Mouse (Mus musculus) left cerebral cortex, adult 11 months (tissue): ENCODE data around the gene Maneal.
A peak's percentile ranks its signal among the peaks of the same experiment; 100 is the strongest.

Source experiments
- DNase-seq: peaks from one replicate; pipeline ENCODE4 v3.0.0; 2022; ENCODE audit warnings: low spot score

Gene Maneal

DNA sequence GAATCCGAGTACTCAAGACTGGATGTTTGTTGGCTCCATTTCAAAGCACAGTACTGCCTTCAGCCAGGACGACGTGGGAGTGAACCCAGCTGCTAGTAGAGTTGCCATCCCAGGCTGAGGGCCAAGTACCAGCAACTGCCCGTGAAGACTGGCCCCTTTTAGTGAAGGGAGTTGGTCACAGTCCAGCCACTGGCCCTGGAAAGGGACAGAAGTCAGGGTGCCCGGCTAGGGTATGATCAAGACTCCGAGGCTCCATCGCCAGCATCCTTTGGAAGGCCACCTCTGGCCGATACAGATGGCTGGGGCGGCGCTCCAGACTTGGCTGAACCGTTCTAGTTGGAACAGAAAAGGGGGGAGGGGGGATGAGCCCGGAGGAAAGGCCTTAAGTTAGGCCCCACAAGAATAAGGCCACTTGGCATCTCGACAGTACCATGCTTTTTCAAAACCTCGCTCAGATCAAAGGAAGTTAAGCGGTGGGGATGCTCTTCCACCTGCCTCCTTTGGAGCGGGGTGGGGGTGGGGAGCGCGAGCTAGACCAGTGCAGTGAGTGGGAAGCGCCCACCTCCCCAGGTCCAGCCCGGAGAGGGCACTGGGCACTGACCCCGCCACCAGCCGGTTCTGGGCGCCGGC, 12.2 kb downstream of the Maneal start:
- peak; percentile 71 for DNase-seq

GRCm38 (mm10) chr4:124847573-124847972, 14.4 kb downstream of the Maneal start:
- peak; percentile 80 for DNase-seq

DNA sequence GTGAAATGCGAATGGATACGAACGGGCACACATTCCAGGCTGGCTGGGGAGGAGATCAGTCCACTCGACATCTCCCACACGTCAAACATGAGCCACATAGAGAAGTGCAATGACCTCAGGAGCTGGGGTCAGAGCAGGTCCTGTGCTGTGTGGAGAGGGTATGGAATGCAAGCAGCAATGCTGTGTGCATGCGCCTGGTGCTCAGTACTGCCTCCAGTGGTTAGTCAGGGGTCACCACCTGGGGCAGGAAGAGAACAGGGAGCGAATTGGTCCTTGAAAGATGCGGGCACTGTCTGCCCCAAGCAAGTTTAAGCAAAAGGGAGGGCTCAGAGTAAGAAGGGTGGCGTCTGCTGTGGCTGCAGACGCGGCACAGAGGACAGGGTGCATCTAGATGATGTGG, 18.5 kb downstream of the Maneal start:
- no peak for DNase-seq

GRCm38 (mm10) chr4:124840998-124841397, 21.0 kb downstream of the Maneal start:
- no peak for DNase-seq

DNA sequence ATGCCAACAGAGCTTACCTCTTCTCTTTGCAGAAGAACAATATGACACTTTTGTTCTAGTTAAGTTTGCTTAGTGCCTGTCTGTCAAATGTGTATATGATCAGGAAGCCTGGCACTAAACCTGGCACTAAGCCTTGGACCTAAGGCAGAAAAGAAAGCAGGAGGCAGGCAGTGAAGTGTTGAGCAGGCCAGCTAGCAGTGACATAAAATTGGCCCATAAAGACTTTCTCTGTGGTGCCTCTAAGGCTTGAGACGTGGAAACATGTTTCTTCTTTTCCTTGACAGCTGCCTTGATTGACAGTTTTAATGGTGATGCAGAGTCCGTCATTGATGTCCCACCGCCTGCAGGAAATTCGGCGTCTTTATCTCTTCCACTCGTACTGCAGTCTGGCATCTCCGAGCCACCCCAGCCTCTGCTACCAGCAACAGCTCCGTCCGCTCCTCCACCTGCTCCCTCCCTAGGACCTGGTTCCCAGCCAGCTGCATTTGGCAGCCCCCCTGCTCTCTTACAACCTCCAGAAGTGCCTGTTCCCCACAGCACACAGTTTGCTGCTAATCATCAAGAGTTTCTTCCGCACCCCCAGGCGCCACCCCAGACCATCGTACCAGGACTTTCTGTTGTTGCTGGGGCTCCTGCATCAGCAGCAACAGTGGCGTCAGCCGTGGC, 23.8 kb downstream of the Maneal start:
- DNase-seq: no peak

- DNase-seq: no peak
Observed at GRCm38 (mm10) chr4:124832796-124833195, 29.2 kb downstream of the Maneal start.

DNA sequence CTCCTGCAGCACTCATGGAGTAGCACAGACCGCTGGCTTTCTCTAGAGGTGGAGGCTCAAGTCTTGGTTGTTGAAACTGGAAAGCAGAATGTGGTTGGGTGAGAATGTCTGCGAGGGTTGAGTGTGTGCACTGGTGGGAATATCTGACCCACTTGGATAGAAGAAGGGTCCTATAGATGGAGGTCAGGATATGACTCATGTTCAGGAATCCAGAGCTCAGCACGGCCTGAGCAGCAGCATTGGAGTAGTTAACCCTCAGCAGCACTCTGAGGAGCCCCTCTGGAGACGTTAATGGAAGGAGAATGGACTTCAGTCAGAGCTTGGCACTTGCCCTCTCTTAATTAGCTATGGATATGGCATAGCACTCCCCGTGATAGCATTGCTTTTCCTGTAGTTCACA, 32.3 kb downstream of the Maneal start:
- DNase-seq: no peak

- DNase-seq: no peak
Observed at GRCm38 (mm10) chr4:124825371-124825965, 36.5 kb downstream of the Maneal start.

GRCm38 (mm10) chr4:124824967-124825366, 37.0 kb downstream of the Maneal start:
- no peak for DNase-seq

DNA sequence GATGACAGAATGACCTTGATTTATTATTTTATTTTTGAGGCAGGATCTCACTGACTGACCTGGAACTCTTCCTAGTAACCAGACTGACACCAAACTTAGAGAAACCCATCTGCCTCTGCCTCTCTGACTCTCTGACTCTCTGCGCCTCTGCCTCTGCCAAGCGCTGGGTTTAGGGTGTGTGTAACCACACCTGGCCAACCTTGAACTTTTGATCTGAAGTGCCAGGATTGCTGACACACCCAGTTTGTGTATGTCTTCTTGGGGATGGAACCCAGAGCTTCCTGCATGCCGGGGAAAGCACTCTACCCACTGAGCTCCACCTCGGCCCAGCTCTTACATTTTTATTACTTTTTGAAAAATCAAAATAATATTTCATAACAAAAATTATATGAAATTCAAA, 43.1 kb downstream of the Maneal start:
- no peak for DNase-seq

GRCm38 (mm10) chr4:124817803-124818202, 44.2 kb downstream of the Maneal start:
- DNase-seq: no peak

DNA sequence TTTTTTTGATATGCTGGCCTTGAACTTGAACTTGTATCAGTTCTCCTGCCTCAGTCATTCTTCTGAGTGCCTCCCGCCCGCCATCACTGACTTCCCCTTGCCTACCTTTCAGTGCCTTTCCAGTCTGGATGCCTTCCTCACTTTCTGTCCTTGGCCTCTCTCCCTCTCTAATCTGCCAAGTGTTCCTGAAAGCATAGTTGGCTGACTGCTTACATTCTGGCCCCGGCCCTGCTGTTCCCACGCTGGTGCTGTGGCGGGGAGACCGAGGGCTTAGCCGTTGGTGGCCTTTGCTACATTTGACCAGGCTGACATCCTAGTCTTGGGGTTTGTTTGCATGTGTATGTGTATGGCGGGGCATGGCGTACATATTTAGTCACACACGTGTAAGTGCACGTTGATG, 46.1 kb downstream of the Maneal start:
- no peak for DNase-seq

DNA sequence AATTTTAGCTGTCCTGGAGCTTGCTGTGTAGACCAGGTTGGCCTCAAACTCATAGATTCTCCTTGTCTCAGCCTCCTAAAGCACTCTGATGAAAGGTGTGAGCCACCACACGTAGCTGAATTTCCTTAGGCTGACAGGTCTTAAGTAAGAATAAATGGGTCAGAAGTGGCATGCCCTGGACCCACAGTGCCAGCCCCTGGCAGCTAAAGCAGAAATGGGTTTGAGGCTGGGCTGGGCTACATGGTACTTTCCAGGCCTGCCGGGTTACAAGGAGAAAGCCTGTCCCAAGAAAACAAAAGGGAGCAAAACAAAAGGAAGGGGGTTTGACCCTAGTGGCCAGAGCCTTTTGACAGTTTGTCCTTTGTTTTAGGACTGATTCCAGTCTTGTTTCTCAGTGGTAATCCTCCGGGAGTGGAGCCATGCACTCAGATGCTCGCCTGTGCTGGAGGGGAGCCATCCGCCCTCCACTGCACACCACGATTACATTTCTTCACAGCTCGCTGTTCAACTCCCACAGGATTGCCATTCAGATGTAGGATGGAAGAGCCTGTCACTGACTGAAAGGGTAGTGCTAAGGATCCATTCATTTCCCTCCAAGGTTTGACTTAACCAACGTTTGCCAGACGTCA, 50.5 kb downstream of the Maneal start:
- DNase-seq: peak; percentile 68

GRCm38 (mm10) chr4:124810056-124810455, 51.9 kb downstream of the Maneal start:
- DNase-seq: no peak

DNA sequence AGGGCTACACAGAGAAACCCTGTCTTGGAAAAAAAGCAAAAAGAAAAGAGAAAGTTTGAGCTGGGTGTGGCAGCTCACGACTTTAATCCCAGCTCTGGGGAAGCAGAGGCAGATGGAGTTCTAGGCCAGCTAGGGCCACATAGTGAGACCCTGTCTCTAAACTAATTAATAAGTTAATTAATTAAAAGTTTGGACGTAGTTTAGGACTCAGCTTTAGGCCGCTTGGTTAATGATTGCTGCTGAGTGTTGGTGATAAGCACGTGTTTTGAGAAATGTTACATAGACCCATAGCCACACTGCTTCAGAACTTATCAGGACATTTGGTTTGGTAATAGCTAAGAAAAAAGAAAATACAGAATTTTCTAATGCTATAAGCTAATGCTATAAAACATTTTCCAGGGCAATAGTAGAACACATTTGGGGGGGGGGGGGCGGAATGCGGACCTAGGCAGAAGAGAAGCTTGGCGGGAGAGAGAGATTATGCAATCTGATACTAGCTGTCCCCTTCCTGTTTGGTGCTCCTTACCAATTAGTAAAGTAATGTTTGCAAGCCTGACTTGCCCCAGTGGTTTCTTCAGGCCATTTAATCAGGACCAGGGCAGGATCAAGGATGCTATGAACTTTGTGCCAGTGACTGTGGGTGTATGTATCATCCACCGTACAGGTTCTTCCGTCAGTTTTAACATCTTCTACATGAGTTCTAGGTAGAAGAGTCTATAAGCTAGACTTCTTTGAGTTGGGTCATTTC, 52.7 kb downstream of the Maneal start:
- no peak for DNase-seq

DNA sequence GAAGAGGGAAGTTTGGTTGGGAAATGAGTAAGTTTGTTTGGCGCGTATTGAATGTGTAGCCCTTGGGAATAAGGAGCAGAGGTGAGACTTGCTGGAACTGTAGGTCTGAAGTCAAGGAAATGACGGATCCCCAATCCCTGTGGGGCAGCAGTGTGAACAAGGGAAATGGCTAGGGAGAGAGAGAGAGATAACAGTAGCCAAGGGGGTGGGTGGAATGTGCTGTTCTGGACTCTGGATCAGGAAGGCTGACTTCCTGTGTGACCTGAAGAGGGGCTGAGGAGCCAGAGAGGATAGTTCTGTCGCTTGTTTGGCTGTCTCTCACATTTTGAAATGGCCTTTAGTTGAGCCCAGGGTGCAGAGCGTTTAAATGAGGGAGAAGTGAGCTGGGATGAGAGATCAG, 53.5 kb downstream of the Maneal start:
- no peak for DNase-seq
